Mouse (Mus musculus) ES-E14 (cell line): Measurements from ENCODE around the gene Stam. TPM values are rescaled to one million over a fixed set of nuclear protein-coding genes. Genes with fewer than 3 reads are reported as not detected.
A peak's percentile ranks its signal among the peaks of the same experiment; 100 is the strongest.

Source experiments
- DNase-seq: peaks from one replicate; pipeline ENCODE4 v3.0.0-alpha.2; 2013; ENCODE audit warnings: low read depth, low spot score
- H3K27ac ChIP-seq: 2 replicates; pipeline ENCODE4 v1.5.1; 2012; ENCODE audit warnings: low read depth, mild to moderate bottlenecking, low read length, moderate library complexity, mixed read lengths; ENCODE audit not compliant: poor library complexity, insufficient read depth, severe bottlenecking
- H3K36me3 ChIP-seq: 2 replicates; pipeline ENCODE4 v1.6.1; 2012; ENCODE audit warnings: mild to moderate bottlenecking, low read length, moderate library complexity, mixed read lengths; ENCODE audit not compliant: control insufficient read depth, poor library complexity, insufficient read depth, severe bottlenecking
- H3K4me1 ChIP-seq, 2 experiments: fragments of 150-350 bp in 1 of 2; sonication (generic) in 1 of 2; 2 replicates each; pipeline ENCODE4 v1.6.1; 2012; ENCODE audit warnings: low read length in 2 of 2, mild to moderate bottlenecking in 1 of 2, mixed read lengths in 1 of 2; ENCODE audit not compliant: control insufficient read depth in 2 of 2, insufficient read depth in 2 of 2, poor library complexity in 1 of 2
- H3K4me3 ChIP-seq, 2 experiments: fragments of 150-350 bp in 1 of 2; sonication (generic) in 1 of 2; 2 replicates each; pipeline ENCODE4 v1.5.1; 2012; ENCODE audit warnings: low read length in 2 of 2, low read depth in 1 of 2, mild to moderate bottlenecking in 1 of 2, mixed read lengths in 1 of 2; ENCODE audit not compliant: insufficient read depth in 1 of 2, poor library complexity in 1 of 2, severe bottlenecking in 1 of 2
- H3K9ac ChIP-seq: 2 replicates; pipeline ENCODE4 v1.6.1; 2012; ENCODE audit warnings: low read depth, mild to moderate bottlenecking, low read length, mixed read lengths; ENCODE audit not compliant: poor library complexity, insufficient read depth, severe bottlenecking
- H3K9me3 ChIP-seq: fragments of 150-350 bp; sonication (generic); 2 replicates; pipeline ENCODE4 v1.6.1; 2012; ENCODE audit warnings: low read depth, mild to moderate bottlenecking, low read length; ENCODE audit not compliant: control insufficient read depth, insufficient read depth
- CHD2 ChIP-seq: IDR thresholded peaks from 2 replicates; pipeline ENCODE4 v1.6.1; 2014; ENCODE audit warnings: mild to moderate bottlenecking, low read depth, low read length, inconsistent platforms
- HCFC1 ChIP-seq: IDR thresholded peaks from 2 replicates; pipeline ENCODE4 v1.6.1; 2012; ENCODE audit warnings: low read length, inconsistent platforms, borderline replicate concordance; ENCODE audit not compliant: insufficient read depth
- MAFK ChIP-seq: IDR thresholded peaks from 2 replicates; pipeline ENCODE4 v1.6.1; 2014; ENCODE audit warnings: mild to moderate bottlenecking, low read depth, low read length, inconsistent platforms; ENCODE audit not compliant: insufficient read depth
- ZC3H11A ChIP-seq: IDR thresholded peaks from 2 replicates; pipeline ENCODE4 v1.6.1; 2012; ENCODE audit warnings: low read depth, mild to moderate bottlenecking, inconsistent platforms, low read length, borderline replicate concordance
- ZNF384 ChIP-seq: IDR thresholded peaks from 2 replicates; pipeline ENCODE4 v1.6.1; 2012; ENCODE audit warnings: low read depth, low read length, inconsistent platforms
- in situ Hi-C, 2 experiments: fragments of 600-800 bp; cut with MboI; formaldehyde crosslinking; loops; one replicate each; pipeline ENCODE4 v1.15.1; 2025; ENCODE audit warnings: low sequenced_read_pairs in 2 of 2, inconsistent platforms in 1 of 2; ENCODE audit not compliant: unreplicated experiment in 2 of 2
- total RNA-seq: library from RNA; depleted of rRNA; stranded (reverse); fragments of 300-350 nt; gene quantifications from 2 replicates; pipeline ENCODE4 v1.2.3, GENCODE M21; 2012

The Stam gene
- total RNA-seq, 1 experiment = 40.5 TPM

DNA sequence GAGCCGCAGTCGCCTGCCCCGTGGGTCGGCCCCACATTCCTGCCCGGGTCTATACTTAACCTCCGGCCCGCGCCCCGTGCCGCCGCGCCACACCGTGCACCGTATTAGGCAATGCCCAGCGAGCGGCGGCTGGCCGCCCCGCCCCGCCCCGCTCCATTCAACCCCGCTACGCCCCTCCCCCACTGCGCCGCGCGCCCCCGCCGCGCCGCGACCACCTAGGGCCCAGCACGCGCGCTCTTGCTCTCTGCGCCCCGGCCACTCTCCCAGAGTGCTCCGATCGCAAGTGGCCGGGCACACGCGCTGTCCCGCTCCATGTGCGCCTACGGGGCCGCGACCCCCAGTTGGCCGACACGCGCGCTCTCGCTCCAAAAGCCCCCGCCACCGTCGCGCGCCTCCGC lies 18.7 kb upstream of the Stam start:
- DNase-seq = no peak
- peak overlapping the region; percentile 85; the same call in 1 of the 2 replicates for H3K27ac ChIP-seq
- H3K9me3 ChIP-seq = no peaks in the 10 kb centered on the region
- peak overlapping the region; percentile 88 for H3K9ac ChIP-seq
- no peaks in the 10 kb centered on the region for H3K4me1 ChIP-seq
- TF ChIP-seq ZNF384 (no peak), CHD2 (no peak), MAFK (no peak), HCFC1 (no peak), ZC3H11A (no peak)
- in situ Hi-C loops = no loop called here
- no peaks in the 10 kb centered on the region for H3K36me3 ChIP-seq
- peak overlapping the region; percentile 72 to 92 for H3K4me3 ChIP-seq

DNA sequence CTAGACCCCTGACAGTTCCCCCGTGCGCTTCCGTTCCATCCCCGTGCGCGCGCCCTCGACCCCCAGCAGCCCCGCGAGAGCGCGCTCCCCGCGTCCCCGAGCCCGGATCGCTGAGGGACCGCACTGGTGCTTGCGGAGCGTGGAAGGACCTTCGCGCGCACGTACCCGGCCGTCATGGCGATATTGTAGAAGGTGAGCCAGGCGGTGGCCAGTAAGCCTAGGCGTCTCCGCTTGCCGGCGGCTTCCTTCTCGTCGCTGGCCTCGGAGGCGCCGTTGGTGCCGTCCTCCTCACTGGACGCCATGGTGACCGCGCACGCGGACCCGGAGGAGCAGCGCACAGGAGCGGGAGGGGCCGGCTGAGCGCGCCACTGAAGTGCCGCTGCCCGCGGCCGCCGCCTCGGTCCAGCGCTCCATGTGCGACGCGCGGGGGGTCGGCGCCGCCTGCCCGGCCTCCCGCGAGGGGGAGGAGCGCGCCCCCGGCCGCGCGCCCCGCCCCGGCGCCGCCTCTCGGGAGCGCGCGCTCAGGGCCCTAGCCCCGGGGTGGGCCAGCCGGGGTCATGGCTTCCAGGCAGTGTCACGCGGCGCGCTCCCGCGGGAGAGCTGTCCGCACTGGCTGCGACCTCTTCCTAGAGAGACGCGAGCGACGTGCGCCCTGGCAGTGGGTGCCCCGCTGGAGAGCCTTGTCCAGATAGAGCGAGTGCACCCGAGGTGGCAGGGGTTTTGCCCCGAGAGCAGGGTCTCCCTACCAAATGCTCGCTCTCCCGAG lies 18.1 kb upstream of the Stam start, which contains the start of gene Hacd1:
Hacd1 (minus strand) TSS at position 570 of the 766 bp plus-strand sequence.
- in situ Hi-C loops = no loop called here
- Histone ChIP-seq H3K9me3 (no peaks in the 10 kb centered on the region), H3K9ac (peak within 1 kb of the TSS; percentile 88), H3K4me3 (peak within 1 kb of the TSS; percentile 72 to 92), H3K27ac (peak within 1 kb of the TSS; percentile 85; the same call in 1 of the 2 replicates), H3K36me3 (no peaks in the 10 kb centered on the region), H3K4me1 (no peaks in the 10 kb centered on the region)
- DNase-seq = peak; percentile 78
- TF ChIP-seq ZNF384 (no peak), HCFC1 (no peak), ZC3H11A (no peak), CHD2 (no peak)

DNA sequence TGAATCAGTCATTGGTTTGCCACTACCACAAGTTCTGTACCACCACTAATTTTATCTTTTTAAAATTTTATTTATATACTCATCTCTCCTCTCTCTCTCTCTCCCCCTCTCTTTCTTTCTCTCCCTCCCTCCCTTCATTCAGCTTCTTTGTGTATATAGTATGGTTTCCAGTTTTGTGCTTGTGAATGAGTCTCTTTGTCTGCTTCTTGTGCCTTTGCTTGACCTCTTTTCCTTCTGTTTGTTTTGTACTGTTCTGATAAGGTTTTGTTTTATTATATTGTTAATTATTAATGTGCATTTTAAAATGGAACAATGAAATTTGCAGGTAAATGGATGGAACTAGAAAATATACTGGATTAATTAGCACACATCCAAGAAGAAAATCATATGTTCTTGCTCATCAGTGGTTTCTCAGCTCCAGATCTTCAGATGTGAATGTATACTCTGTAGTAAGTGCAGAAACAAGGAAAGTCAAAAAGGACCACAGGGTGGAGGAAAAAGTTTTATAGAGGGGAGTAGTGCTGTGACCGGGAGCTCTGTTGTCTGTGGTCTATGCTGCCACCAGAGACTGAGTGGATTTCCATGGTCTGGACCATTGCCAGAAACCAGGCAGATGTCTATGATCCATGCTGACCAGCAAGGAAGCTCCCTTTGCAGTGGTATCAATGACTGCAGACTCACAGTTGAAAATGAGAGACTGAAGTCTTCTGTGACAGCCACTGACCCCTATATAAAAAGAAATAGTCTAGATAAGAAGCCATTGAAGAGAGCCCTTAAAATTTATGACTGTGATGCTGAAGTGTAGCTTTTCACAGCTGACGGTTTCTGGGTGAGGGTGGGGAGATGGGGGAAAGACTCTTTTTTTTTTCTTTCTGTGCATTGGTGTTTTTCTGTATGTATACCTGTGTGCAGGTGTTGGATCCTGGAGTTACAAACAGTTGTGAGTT lies 7.9 kb upstream of the Stam start:
- in situ Hi-C loops = no loop called here
- Histone ChIP-seq H3K4me1 (no peaks in the 10 kb centered on the region), H3K9me3 (no peaks in the 10 kb centered on the region), H3K4me3 (no peak overlapping the region), H3K27ac (no peak overlapping the region), H3K36me3 (no peaks in the 10 kb centered on the region), H3K9ac (no peak overlapping the region)
- no peak for TF ChIP-seq MAFK
- TF ChIP-seq ZNF384 = no peak
- TF ChIP-seq ZC3H11A = no peak
- no peak for DNase-seq

DNA sequence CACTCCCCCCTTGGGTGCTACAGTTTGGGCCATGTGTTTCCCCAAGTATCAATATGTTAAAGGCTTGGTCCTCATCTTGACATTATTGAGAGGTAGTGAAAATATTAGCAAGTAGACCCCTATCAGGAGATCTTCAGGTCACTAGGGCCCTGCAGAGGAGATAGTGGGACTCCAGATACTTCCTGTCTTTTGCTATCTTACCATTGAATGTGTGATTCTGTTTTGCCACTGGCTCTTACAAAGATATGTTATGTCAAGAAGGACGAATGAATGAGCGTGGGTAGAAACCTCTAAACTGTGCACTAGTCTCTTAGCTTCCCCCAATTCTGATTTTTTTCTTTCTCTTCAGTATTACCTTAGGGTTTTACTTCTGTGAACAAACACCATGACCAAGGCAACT lies 4.9 kb upstream of the Stam start:
- in situ Hi-C loops = no loop called here

More for the DNA sequence above, 4.9 kb upstream of the Stam start:
- DNase-seq = no peak
- Histone ChIP-seq H3K4me1 (peaks cover 0 to 2% of the 10 kb centered on the region in 2 experiments; a peak in 1 of 4 replicates), H3K27ac (no peak overlapping the region), H3K9me3 (no peaks in the 10 kb centered on the region), H3K36me3 (no peaks in the 10 kb centered on the region), H3K9ac (no peak overlapping the region), H3K4me3 (no peak overlapping the region)
- TF ChIP-seq CHD2 = no peak
- no peak for TF ChIP-seq ZC3H11A
- TF ChIP-seq ZNF384 = no peak
- TF ChIP-seq MAFK = no peak
- TF ChIP-seq HCFC1 = no peak
